Mouse (Mus musculus): ENCODE data around the gene Crb1. TPM values are rescaled to one million over a fixed set of nuclear protein-coding genes. Genes with fewer than 3 reads are reported as not detected.
A peak's percentile ranks its signal among the peaks of the same experiment; 100 is the strongest.

Crb1 gene
- polyA plus RNA-seq, 1 experiment from 2014 or later: 1.2 TPM

GRCm38 (mm10) chr1:139174058-139174832 lies 202.7 kb downstream of the Crb1 start:
- 84% methylated on average over 3 of the region's 3 CpGs for WGBS
- no peak overlapping the region for H3K4me2 ChIP-seq (ENCODE audit: low read length)
- ATAC-seq: no peak

GRCm38 (mm10) chr1:139162814-139163213 lies 214.1 kb downstream of the Crb1 start:
- Histone ChIP-seq H3K4me2 (ENCODE audit: low read length) (no peak overlapping the region), H3K4me1 (ENCODE audit: control insufficient read depth, insufficient read depth, low read depth, low read length) (no peaks in the 10 kb centered on the region), H3K9me3 (ENCODE audit: control insufficient read depth, low read length) (no peaks in the 10 kb centered on the region), H3K27me3 (replicated peaks; ENCODE audit: control insufficient read depth, insufficient read depth, low read length) (no peaks in the 10 kb centered on the region), H3K9ac (ENCODE audit: low read depth, low read length) (no peak overlapping the region), H3K27ac (ENCODE audit: low read depth, low read length) (no peak overlapping the region), H3K4me3 (ENCODE audit: low read length) (no peak overlapping the region), H3K36me3 (ENCODE audit: control insufficient read depth, insufficient read depth, low read length) (no peaks in the 10 kb centered on the region)
- 0 out of 2 replicates have a peak, but pooled peaks have one; percentile 53 for ATAC-seq
- WGBS: 30% methylated on average over 5 of the region's 5 CpGs

More at GRCm38 (mm10) chr1:139174058-139174832, 202.7 kb downstream of the Crb1 start:
- Histone ChIP-seq H3K9me3 (ENCODE audit: control insufficient read depth, low read length) (no peaks in the 10 kb centered on the region), H3K36me3 (ENCODE audit: control insufficient read depth, insufficient read depth, low read length) (peaks cover 7% of the 10 kb centered on the region; the same call in 1 of the 2 replicates), H3K27ac (ENCODE audit: low read depth, low read length) (no peak overlapping the region), H3K27me3 (replicated peaks; ENCODE audit: control insufficient read depth, insufficient read depth, low read length) (no peaks in the 10 kb centered on the region), H3K4me1 (ENCODE audit: control insufficient read depth, insufficient read depth, low read depth, low read length) (no peaks in the 10 kb centered on the region), H3K9ac (ENCODE audit: low read depth, low read length) (no peak overlapping the region), H3K4me3 (ENCODE audit: low read length) (no peak overlapping the region)

DNA sequence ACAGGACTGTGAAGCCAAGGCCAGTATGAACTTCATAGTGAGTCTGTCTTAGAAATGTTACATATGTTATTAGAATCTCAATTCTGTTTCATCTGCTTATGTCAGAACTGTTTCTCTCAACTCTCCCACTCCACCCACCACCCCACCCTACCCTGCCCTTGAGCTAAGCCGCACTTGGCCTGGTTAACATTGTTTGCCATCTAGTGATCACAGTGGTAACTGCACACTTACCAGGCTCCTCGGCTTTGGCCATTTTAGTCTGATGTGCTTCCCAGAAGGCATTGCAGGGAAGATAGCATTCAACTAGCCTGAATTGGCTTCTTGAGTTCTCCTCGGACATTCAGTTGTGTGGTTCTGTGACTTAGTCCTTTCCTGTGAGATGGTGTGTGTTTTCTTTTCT lies 215.3 kb downstream of the Crb1 start:
- H3K36me3 ChIP-seq (ENCODE audit: control insufficient read depth, insufficient read depth, low read length): no peaks in the 10 kb centered on the region
- H3K27me3 ChIP-seq (replicated peaks; ENCODE audit: control insufficient read depth, insufficient read depth, low read length): no peaks in the 10 kb centered on the region
- H3K9ac ChIP-seq (ENCODE audit: low read depth, low read length): no peak overlapping the region
- H3K9me3 ChIP-seq (ENCODE audit: control insufficient read depth, low read length): no peaks in the 10 kb centered on the region
- H3K4me2 ChIP-seq (ENCODE audit: low read length): no peak overlapping the region
- H3K4me1 ChIP-seq (ENCODE audit: control insufficient read depth, insufficient read depth, low read depth, low read length): no peaks in the 10 kb centered on the region
- H3K27ac ChIP-seq (ENCODE audit: low read depth, low read length): no peak overlapping the region
- no peak overlapping the region for H3K4me3 ChIP-seq (ENCODE audit: low read length)
- no peak for ATAC-seq
- 58% methylated on average over 3 of the region's 3 CpGs for WGBS

DNA sequence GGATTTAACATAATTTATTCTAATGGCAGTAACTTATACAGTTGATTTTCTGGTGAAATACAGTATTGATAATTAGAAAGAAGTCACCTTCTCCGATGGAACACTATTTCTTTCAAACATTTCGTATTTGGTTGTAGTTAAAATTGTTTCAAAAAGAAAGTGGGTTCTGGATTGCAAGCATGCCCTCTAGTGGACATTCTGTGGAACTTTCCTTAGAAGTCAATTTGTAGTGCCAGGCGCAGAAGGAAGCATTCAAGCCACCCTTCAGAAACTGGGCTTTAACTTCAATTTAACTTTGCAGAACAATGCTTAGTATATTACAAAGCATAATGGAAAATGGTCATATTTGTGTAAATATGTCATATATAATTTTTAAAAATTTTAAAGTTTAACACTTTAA lies 220.5 kb downstream of the Crb1 start:
- Histone ChIP-seq H3K9me3 (ENCODE audit: control insufficient read depth, low read length) (no peaks in the 10 kb centered on the region), H3K4me2 (ENCODE audit: low read length) (no peak overlapping the region), H3K4me1 (ENCODE audit: control insufficient read depth, insufficient read depth, low read depth, low read length) (no peaks in the 10 kb centered on the region), H3K27ac (ENCODE audit: low read depth, low read length) (no peak overlapping the region), H3K36me3 (ENCODE audit: control insufficient read depth, insufficient read depth, low read length) (no peaks in the 10 kb centered on the region), H3K27me3 (replicated peaks; ENCODE audit: control insufficient read depth, insufficient read depth, low read length) (no peaks in the 10 kb centered on the region), H3K9ac (ENCODE audit: low read depth, low read length) (no peak overlapping the region), H3K4me3 (ENCODE audit: low read length) (no peak overlapping the region)
- no peak for ATAC-seq
- 18% methylated on average over 3 of the region's 3 CpGs for WGBS

DNA sequence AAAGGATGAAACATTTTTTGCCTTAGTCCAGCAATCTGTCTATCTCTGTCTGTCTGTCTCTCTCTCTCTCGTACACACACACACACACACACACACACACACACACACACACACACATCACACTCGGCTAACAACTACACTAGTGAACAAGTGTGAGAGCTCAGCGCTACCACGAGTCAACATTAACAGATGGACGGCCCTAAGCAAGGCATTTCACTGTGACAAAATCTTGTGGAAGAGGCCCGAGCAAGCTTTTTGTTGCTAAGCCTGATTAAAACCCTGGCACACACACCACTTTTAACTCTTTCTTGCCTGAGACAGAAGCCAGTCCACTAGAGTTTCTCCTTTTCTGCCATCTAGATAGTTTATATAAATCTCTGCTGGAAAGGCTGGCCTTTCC lies 223.4 kb downstream of the Crb1 start:
- ATAC-seq: no peak
- Histone ChIP-seq H3K9me3 (ENCODE audit: control insufficient read depth, low read length) (no peaks in the 10 kb centered on the region), H3K4me2 (ENCODE audit: low read length) (no peak overlapping the region), H3K36me3 (ENCODE audit: control insufficient read depth, insufficient read depth, low read length) (no peaks in the 10 kb centered on the region), H3K27me3 (replicated peaks; ENCODE audit: control insufficient read depth, insufficient read depth, low read length) (no peaks in the 10 kb centered on the region), H3K4me1 (ENCODE audit: control insufficient read depth, insufficient read depth, low read depth, low read length) (no peaks in the 10 kb centered on the region), H3K4me3 (ENCODE audit: low read length) (no peak overlapping the region), H3K9ac (ENCODE audit: low read depth, low read length) (no peak overlapping the region), H3K27ac (ENCODE audit: low read depth, low read length) (no peak overlapping the region)
- 24% methylated on average over 6 of the region's 6 CpGs for WGBS

DNA sequence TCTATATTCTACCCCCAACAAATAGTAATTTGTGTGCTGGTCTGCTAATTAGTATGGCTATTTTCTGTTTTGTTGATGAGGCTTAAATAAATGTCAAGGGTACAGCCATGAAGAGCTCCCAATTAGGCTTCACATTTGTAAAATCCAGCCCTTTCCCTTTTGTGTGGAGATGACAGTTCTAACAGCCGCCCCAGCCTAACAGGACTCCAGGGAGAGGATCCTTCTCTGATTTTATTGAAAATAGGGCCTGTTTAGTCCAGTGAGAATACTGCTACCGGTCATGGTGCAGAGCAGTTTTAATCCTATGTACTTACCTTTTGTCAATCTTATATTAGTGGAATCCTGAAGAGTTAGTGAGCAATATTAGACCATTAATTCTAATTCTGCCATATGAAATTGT lies 223.9 kb downstream of the Crb1 start:
- no peak overlapping the region for H3K9ac ChIP-seq (ENCODE audit: low read depth, low read length)
- no peaks in the 10 kb centered on the region for H3K4me1 ChIP-seq (ENCODE audit: control insufficient read depth, insufficient read depth, low read depth, low read length)
- no peaks in the 10 kb centered on the region for H3K36me3 ChIP-seq (ENCODE audit: control insufficient read depth, insufficient read depth, low read length)
- no peaks in the 10 kb centered on the region for H3K27me3 ChIP-seq (replicated peaks; ENCODE audit: control insufficient read depth, insufficient read depth, low read length)
- no peak overlapping the region for H3K4me3 ChIP-seq (ENCODE audit: low read length)
- H3K27ac ChIP-seq (ENCODE audit: low read depth, low read length): no peak overlapping the region
- ATAC-seq: no peak
- 47% methylated on average over 2 of the region's 2 CpGs for WGBS
- H3K9me3 ChIP-seq (ENCODE audit: control insufficient read depth, low read length): no peaks in the 10 kb centered on the region
- no peak overlapping the region for H3K4me2 ChIP-seq (ENCODE audit: low read length)

Other genes starting within 250 kb of the Crb1 start
- 11.8 and 14.4 TPM in 2 replicates for gene Zbtb41, start 45.2 kb upstream of the Crb1 start, polyA plus RNA-seq (2015; fragmentation: Nextera tagmentation; extraction: Ambion mirVana)
- gene Aspm, start 77.7 kb upstream of the Crb1 start, polyA plus RNA-seq (2015; fragmentation: Nextera tagmentation; extraction: Ambion mirVana): 2.9 and 3.5 TPM in 2 replicates
- not detected in 2 replicates for gene F13b, start 124.6 kb upstream of the Crb1 start, polyA plus RNA-seq (2015; fragmentation: Nextera tagmentation; extraction: Ambion mirVana)
- gene Cfhr1, start 183.2 kb upstream of the Crb1 start, polyA plus RNA-seq (2015; fragmentation: Nextera tagmentation; extraction: Ambion mirVana): not detected in 2 replicates